Mouse (Mus musculus): ENCODE measurements around the gene Mup19. TPM values are rescaled to one million over a fixed set of nuclear protein-coding genes. Genes with fewer than 3 reads are reported as not detected.

Gene Mup19
- not detected in 2 replicates for polyA plus RNA-seq (2012; rRNA removed)

GRCm38 (mm10) chr4:61782169-61782568 lies at the start of gene Mup19:
TSS of gene Mup19 (minus strand) at chr4:61782269.

Other genes with a start within 250 kb of the Mup19 start
- gene Mup17, start 186.4 kb downstream of the Mup19 start, polyA plus RNA-seq (2012; rRNA removed), result not detected in 2 replicates
- not detected in 2 replicates for gene Mup18, start 108.1 kb downstream of the Mup19 start, polyA plus RNA-seq (2012; rRNA removed)
- not detected in 2 replicates for gene Mup5, start 53.0 kb upstream of the Mup19 start, polyA plus RNA-seq (2012; rRNA removed)